Mouse (Mus musculus) spleen, postnatal 36 days (tissue): ENCODE results near the gene Rpl10-ps3.

Experiments
- DNase-seq, 2 experiments: peaks; one replicate each; pipeline ENCODE4 v3.0.0; 2022; ENCODE audit warnings: low spot score in 2 of 2, mixed read lengths in 1 of 2

Rpl10-ps3 gene

GRCm38 (mm10) chr9:50344868-50345267 lies at the start of gene Rpl10-ps3:
TSS of gene Rpl10-ps3 (minus strand) at chr9:50344968.
- DNase-seq: no peak

GRCm38 (mm10) chr9:50375598-50375997 lies 30.8 kb upstream of the Rpl10-ps3 start:
- DNase-seq: no peak

- no peak for DNase-seq
Measured at GRCm38 (mm10) chr9:50374666-50375065, 29.9 kb upstream of the Rpl10-ps3 start.

GRCm38 (mm10) chr9:50368551-50369297 lies 24.0 kb upstream of the Rpl10-ps3 start:
- DNase-seq: no peak

GRCm38 (mm10) chr9:50365059-50365780 lies 20.5 kb upstream of the Rpl10-ps3 start:
- DNase-seq: no peak

- DNase-seq: no peak
Measured at GRCm38 (mm10) chr9:50363962-50364361, 19.2 kb upstream of the Rpl10-ps3 start.

GRCm38 (mm10) chr9:50363259-50363658 lies 18.5 kb upstream of the Rpl10-ps3 start:
- no peak for DNase-seq

- DNase-seq: no peak
Measured at GRCm38 (mm10) chr9:50362556-50362955, 17.8 kb upstream of the Rpl10-ps3 start.

- no peak for DNase-seq
Measured at GRCm38 (mm10) chr9:50360370-50360769, 15.6 kb upstream of the Rpl10-ps3 start.

- no peak for DNase-seq
Measured at GRCm38 (mm10) chr9:50357331-50357730, 12.6 kb upstream of the Rpl10-ps3 start.

GRCm38 (mm10) chr9:50351746-50352145 lies 7.0 kb upstream of the Rpl10-ps3 start:
- no peak for DNase-seq

- no peak for DNase-seq
Measured at GRCm38 (mm10) chr9:50350571-50350970, 5.8 kb upstream of the Rpl10-ps3 start.

- no peak for DNase-seq
Measured at GRCm38 (mm10) chr9:50349156-50349555, 4.4 kb upstream of the Rpl10-ps3 start.

- no peak for DNase-seq
Measured at GRCm38 (mm10) chr9:50348256-50348655, 3.5 kb upstream of the Rpl10-ps3 start.

- DNase-seq: no peak
Measured at GRCm38 (mm10) chr9:50335539-50336325, 9.0 kb downstream of the Rpl10-ps3 start.

- no peak for DNase-seq
Measured at GRCm38 (mm10) chr9:50333413-50333812, 11.4 kb downstream of the Rpl10-ps3 start.

GRCm38 (mm10) chr9:50324355-50325225 lies 20.2 kb downstream of the Rpl10-ps3 start:
- DNase-seq: no peak

- DNase-seq: no peak
Measured at GRCm38 (mm10) chr9:50320729-50321128, 24.0 kb downstream of the Rpl10-ps3 start.

- no peak for DNase-seq
Measured at GRCm38 (mm10) chr9:50319506-50319905, 25.3 kb downstream of the Rpl10-ps3 start.

- no peak for DNase-seq
Measured at GRCm38 (mm10) chr9:50317299-50317698, 27.5 kb downstream of the Rpl10-ps3 start.

GRCm38 (mm10) chr9:50315650-50316049 lies 29.1 kb downstream of the Rpl10-ps3 start:
- DNase-seq: no peak
